Mouse (Mus musculus): ENCODE results near the gene Ophn1.

- no peak for TF ChIP-seq CTCF (IDR thresholded peaks at IDR 0.05; ENCODE audit: borderline replicate concordance, insufficient read depth, low read depth, low read length)
- TF ChIP-seq POLR2A (IDR thresholded peaks at IDR 0.05; ENCODE audit: borderline replicate concordance, insufficient read depth, low read length) = no peak
These were observed 34.8 kb downstream of the Ophn1 start for GRCm38 (mm10) chrX:98856046-98856445.
